Mouse (Mus musculus): ENCODE data around the gene Gnb3. TPM values are rescaled to one million over a fixed set of nuclear protein-coding genes. Genes with fewer than 3 reads are reported as not detected.
"Not testable (repeated sequence)": the region's sequence is repeated elsewhere in the genome, so short reads cannot be mapped to it uniquely, and the experiment has no call there.

The Gnb3 gene
- total and polyA plus RNA-seq, 3 experiments = 0.64 to 4.1 (median 2.2) TPM

- DNase-seq (ENCODE audit: extremely low read depth) = no peak
- no peak overlapping the region for H3K9ac ChIP-seq (ENCODE audit: insufficient read depth, low read depth)
- in situ Hi-C loops (cut with MboI; ENCODE audit: low pct_ligation_motif_present, low pct_unique_long_range_greater_than_20kb, low sequenced_read_pairs) = no loop called here
- dilution Hi-C loops (cut with MboI; ENCODE audit: extremely low pct_ligation_motif_present, extremely low pct_unique_long_range_greater_than_20kb, low sequenced_read_pairs) = no loop called here
- no peak overlapping the region for H3K4me3 ChIP-seq (replicated peaks in 1 of 3; ENCODE audit: low read depth in 2 of 3, low read length in 2 of 3, poor library complexity in 1 of 3)
- H3K36me3 ChIP-seq (replicated peaks in 1 of 2; ENCODE audit: control insufficient read depth in 1 of 2, insufficient read depth in 1 of 2, low read length in 1 of 2) = peaks cover 37 to 72% of the 10 kb centered on the region in 2 experiments
- no peak overlapping the region for H3K27ac ChIP-seq (ENCODE audit: insufficient read depth, low read depth)
- peaks cover 5 to 43% of the 10 kb centered on the region in 2 experiments for H3K4me1 ChIP-seq (ENCODE audit: control insufficient read depth in 1 of 2, insufficient read depth in 2 of 2)
- TF ChIP-seq MEF2A (IDR thresholded peaks at IDR 0.05; ENCODE audit: borderline replicate concordance, low read depth, low read length) (no peak), POLR2A (IDR thresholded peaks at IDR 0.05; ENCODE audit: low read depth, low read length) (no peak), CTCF (conservative IDR thresholded peaks at IDR 0.05 in 1 of 2, IDR thresholded peaks at IDR 0.05 in 1 of 2; ENCODE audit: low read depth in 2 of 2, low read length in 2 of 2) (no peak), ELF1 (IDR thresholded peaks at IDR 0.05; ENCODE audit: low read depth, low read length) (no peak), BHLHE40 (IDR thresholded peaks at IDR 0.05; ENCODE audit: low read depth, low read length) (no peak), USF2 (conservative IDR thresholded peaks at IDR 0.05; ENCODE audit: low read depth, low read length) (no peak), GABPA (IDR thresholded peaks at IDR 0.05; ENCODE audit: insufficient replicate concordance, low read depth, low read length) (no peak), TBP (conservative IDR thresholded peaks at IDR 0.05; ENCODE audit: low read depth, low read length) (no peak), MXI1 (IDR thresholded peaks at IDR 0.05; ENCODE audit: low read depth, low read length) (no peak), IRF4 (IDR thresholded peaks at IDR 0.05; ENCODE audit: low read depth, low read length) (no peak), HCFC1 (IDR thresholded peaks at IDR 0.05; ENCODE audit: low read depth, low read length) (no peak), MAZ (IDR thresholded peaks at IDR 0.05; ENCODE audit: low read depth, low read length) (no peak), MAX (IDR thresholded peaks at IDR 0.05; ENCODE audit: low read length) (no peak), USF1 (IDR thresholded peaks at IDR 0.05; ENCODE audit: low read depth, low read length) (no peak), JUND (conservative IDR thresholded peaks at IDR 0.05; ENCODE audit: low read depth, low read length) (no peak), SIN3A (IDR thresholded peaks at IDR 0.05; ENCODE audit: low read length) (no peak), NRF1 (IDR thresholded peaks at IDR 0.05; ENCODE audit: low read depth, low read length) (no peak)
- H3K9me3 ChIP-seq (replicated peaks; ENCODE audit: low read length) = no peaks in the 10 kb centered on the region
- H3K27me3 ChIP-seq (replicated peaks) = no peaks in the 10 kb centered on the region
- peaks cover 23% of the 10 kb centered on the region for H3K79me2 ChIP-seq (replicated peaks; ENCODE audit: control insufficient read depth, extremely low read depth, insufficient read depth, poor library complexity, severe bottlenecking)
- H3K4me2 ChIP-seq (ENCODE audit: insufficient read depth, low read depth, poor library complexity, severe bottlenecking) = no peak overlapping the region
Observed at GRCm38 (mm10) chr6:124811403-124811665, 28.7 kb downstream of the Gnb3 start.

GRCm38 (mm10) chr6:124810566-124811402 lies 29.3 kb downstream of the Gnb3 start:
- H3K4me2 ChIP-seq (ENCODE audit: insufficient read depth, low read depth, poor library complexity, severe bottlenecking); H3K4me3 ChIP-seq (replicated peaks in 1 of 3; ENCODE audit: low read depth in 2 of 3, low read length in 2 of 3, poor library complexity in 1 of 3); in situ Hi-C loops (cut with MboI; ENCODE audit: low pct_ligation_motif_present, low pct_unique_long_range_greater_than_20kb, low sequenced_read_pairs); H3K27me3 ChIP-seq (replicated peaks); H3K9me3 ChIP-seq (replicated peaks; ENCODE audit: low read length); DNase-seq (ENCODE audit: extremely low read depth); H3K27ac ChIP-seq (ENCODE audit: insufficient read depth, low read depth); H3K9ac ChIP-seq (ENCODE audit: insufficient read depth, low read depth); dilution Hi-C loops (cut with MboI; ENCODE audit: extremely low pct_ligation_motif_present, extremely low pct_unique_long_range_greater_than_20kb, low sequenced_read_pairs): not testable (repeated sequence)
- H3K4me1 ChIP-seq (ENCODE audit: control insufficient read depth in 1 of 2, insufficient read depth in 2 of 2) = peaks cover 5 to 48% of the 10 kb centered on the region in 2 experiments
- H3K79me2 ChIP-seq (replicated peaks; ENCODE audit: control insufficient read depth, extremely low read depth, insufficient read depth, poor library complexity, severe bottlenecking) = peaks cover 23% of the 10 kb centered on the region
- peaks cover 32 to 66% of the 10 kb centered on the region in 2 experiments for H3K36me3 ChIP-seq (replicated peaks in 1 of 2; ENCODE audit: control insufficient read depth in 1 of 2, insufficient read depth in 1 of 2, low read length in 1 of 2)

All from CH12.LX (cell line).